Mouse (Mus musculus) cortical plate, adult 2 months (tissue): ENCODE data around the gene Acsm3.

Source experiments
- CTCF ChIP-seq: fragments of 200-500 bp; IDR thresholded peaks from 2 replicates; pipeline ENCODE4 v1.5.1; 2011; ENCODE audit warnings: mild to moderate bottlenecking, control low read depth, low read length; ENCODE audit not compliant: insufficient read depth; ENCODE audit errors: extremely low read depth
- POLR2A ChIP-seq: fragments of 200-500 bp; IDR thresholded peaks from 2 replicates; pipeline ENCODE4 v1.6.1; 2011; ENCODE audit warnings: mild to moderate bottlenecking, low read length, control low read depth; ENCODE audit not compliant: insufficient read depth; ENCODE audit errors: extremely low read depth

- TF ChIP-seq CTCF (no peak), POLR2A (no peak)
Measured at GRCm38 (mm10) chr7:119794251-119794638, 33.5 kb downstream of the Acsm3 start.
